Mouse (Mus musculus) erythroblast, embryonic 14.5 days (primary cell): ENCODE measurements around the gene Adamtsl5.

Experiments
- GATA1 ChIP-seq: IDR thresholded peaks from 2 replicates; pipeline ENCODE4 v1.6.1; 2012; ENCODE audit warnings: low read length, inconsistent platforms, mixed read lengths
- TAL1 ChIP-seq: IDR thresholded peaks from 3 replicates; pipeline ENCODE4 v1.6.1; 2012; ENCODE audit warnings: low read length, inconsistent platforms, mixed read lengths

DNA sequence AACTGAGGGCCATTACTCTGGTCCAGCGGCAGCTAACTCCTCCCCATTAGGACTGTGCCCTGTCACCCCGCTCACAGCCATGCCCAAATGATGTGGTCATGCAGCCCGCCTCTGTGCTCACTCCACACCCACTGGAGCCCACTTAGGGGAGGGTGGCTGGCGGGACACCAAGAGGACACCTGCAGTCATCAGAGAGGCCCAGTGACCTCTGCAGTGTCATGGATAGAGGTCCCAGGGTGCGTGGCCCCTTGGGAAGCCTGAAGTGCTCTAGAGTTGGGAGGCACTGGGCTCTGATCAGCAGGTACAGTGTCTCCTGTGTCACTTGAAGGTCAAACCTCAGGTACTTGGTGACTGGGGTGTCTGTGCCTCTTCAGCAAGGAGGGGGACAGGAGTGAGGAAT, 51.4 kb downstream of the Adamtsl5 start:
- TF ChIP-seq GATA1: no peak
- TF ChIP-seq TAL1: no peak
